Mouse (Mus musculus) heart, embryonic 12.5 days (tissue): ENCODE data around the gene Hsph1. TPM values are rescaled to one million over a fixed set of nuclear protein-coding genes. Genes with fewer than 3 reads are reported as not detected.
A peak's percentile ranks its signal among the peaks of the same experiment; 100 is the strongest.

Experiments
- ATAC-seq: fragments of 200-750 bp; cut with Nextera tagmentation; 2 replicates; pipeline ENCODE4 v1.8.0; 2017; ENCODE audit warnings: moderate TSS enrichment, moderate library complexity; ENCODE audit not compliant: insufficient number of reproducible peaks, low FRiP score
- H3K27ac ChIP-seq: fragments of 300-500 bp; sonication (generic); 2 replicates; pipeline ENCODE4 v1.5.1; 2016; ENCODE audit warnings: mild to moderate bottlenecking, moderate library complexity; ENCODE audit not compliant: poor library complexity, severe bottlenecking
- H3K27me3 ChIP-seq: fragments of 300-500 bp; sonication (generic); replicated peaks from 2 replicates; pipeline ENCODE4 v1.6.1; 2016; ENCODE audit warnings: mild to moderate bottlenecking, moderate library complexity
- H3K36me3 ChIP-seq: fragments of 300-500 bp; sonication (generic); 2 replicates; pipeline ENCODE4 v1.6.1; 2016; ENCODE audit warnings: mild to moderate bottlenecking, moderate library complexity
- H3K4me1 ChIP-seq: fragments of 300-500 bp; sonication (generic); replicated peaks from 2 replicates; pipeline ENCODE4 v1.6.1; 2016; ENCODE audit warnings: mild to moderate bottlenecking
- H3K4me2 ChIP-seq: fragments of 300-500 bp; sonication (generic); 2 replicates; pipeline ENCODE4 v1.6.1; 2016; ENCODE audit warnings: mild to moderate bottlenecking, moderate library complexity
- H3K4me3 ChIP-seq: fragments of 300-500 bp; sonication (generic); 2 replicates; pipeline ENCODE4 v1.5.1; 2016; ENCODE audit warnings: mild to moderate bottlenecking
- H3K9ac ChIP-seq: fragments of 300-500 bp; sonication (generic); 2 replicates; pipeline ENCODE4 v1.6.1; 2016; ENCODE audit warnings: mild to moderate bottlenecking, moderate library complexity
- H3K9me3 ChIP-seq: fragments of 300-500 bp; sonication (generic); replicated peaks from 2 replicates; pipeline ENCODE4 v1.6.1; 2016; ENCODE audit warnings: mild to moderate bottlenecking, moderate library complexity
- WGBS: fragments of 180-500 bp; shearing (Covaris S2); methylation state at CpG from one replicate; pipeline ENCODE4 v1.1.7; 2016; 5-methylcytosine and 5-hydroxymethylcytosine counted together
- polyA plus RNA-seq: library from polyadenylated mRNA; unstranded; fragments of >200 nt; fragmentation: Nextera tagmentation; extraction: Ambion mirVana; gene quantifications from 2 replicates; pipeline ENCODE4 v1.2.1, GENCODE M21; 2016

The Hsph1 gene
- 42.4 and 43.6 TPM in 2 replicates for polyA plus RNA-seq

- peak within 1 kb of the TSS; percentile 81 for H3K4me3 ChIP-seq
- H3K36me3 ChIP-seq = peaks cover 20% of the 10 kb centered on the region
- peak within 1 kb of the TSS; percentile 93 for H3K4me2 ChIP-seq
- peak; percentile 99 for ATAC-seq
- no peaks in the 10 kb centered on the region for H3K27me3 ChIP-seq
- 0% methylated on average over 60 of the region's 60 CpGs for WGBS
- peak within 1 kb of the TSS; percentile 89 for H3K9ac ChIP-seq
- no peaks in the 10 kb centered on the region for H3K9me3 ChIP-seq
- H3K4me1 ChIP-seq = peaks cover 13% of the 10 kb centered on the region
- peak within 1 kb of the TSS; percentile 86 for H3K27ac ChIP-seq
Measured at GRCm38 (mm10) chr5:149636075-149636920, at the start of gene Hsph1. Gene Hsph1, minus strand, starts transcription at chr5:149636376.

- 69% methylated on average over 5 of the region's 5 CpGs for WGBS
- Histone ChIP-seq H3K4me3 (no peak overlapping the region), H3K27ac (no peak overlapping the region), H3K9me3 (no peaks in the 10 kb centered on the region), H3K9ac (no peak overlapping the region), H3K36me3 (no peaks in the 10 kb centered on the region), H3K4me1 (peaks cover 9% of the 10 kb centered on the region), H3K27me3 (no peaks in the 10 kb centered on the region; the same call in 1 of the 2 replicates), H3K4me2 (no peak overlapping the region)
- ATAC-seq = no peak
Measured at GRCm38 (mm10) chr5:149680946-149681345, 44.8 kb upstream of the Hsph1 start.

- H3K9ac ChIP-seq = no peak overlapping the region
- no peaks in the 10 kb centered on the region; the same call in 1 of the 2 replicates for H3K27me3 ChIP-seq
- peaks cover 9% of the 10 kb centered on the region for H3K4me1 ChIP-seq
- ATAC-seq = no peak
- no peak overlapping the region for H3K4me2 ChIP-seq
- no peaks in the 10 kb centered on the region for H3K36me3 ChIP-seq
- no peak overlapping the region for H3K4me3 ChIP-seq
- H3K27ac ChIP-seq = no peak overlapping the region
- WGBS = 71% methylated on average over 7 of the region's 7 CpGs
- H3K9me3 ChIP-seq = no peaks in the 10 kb centered on the region
Measured at GRCm38 (mm10) chr5:149679886-149680285, 43.7 kb upstream of the Hsph1 start.

- WGBS = 11% methylated on average over 12 of the region's 12 CpGs
Measured at GRCm38 (mm10) chr5:149679362-149679761, 43.2 kb upstream of the Hsph1 start.

DNA sequence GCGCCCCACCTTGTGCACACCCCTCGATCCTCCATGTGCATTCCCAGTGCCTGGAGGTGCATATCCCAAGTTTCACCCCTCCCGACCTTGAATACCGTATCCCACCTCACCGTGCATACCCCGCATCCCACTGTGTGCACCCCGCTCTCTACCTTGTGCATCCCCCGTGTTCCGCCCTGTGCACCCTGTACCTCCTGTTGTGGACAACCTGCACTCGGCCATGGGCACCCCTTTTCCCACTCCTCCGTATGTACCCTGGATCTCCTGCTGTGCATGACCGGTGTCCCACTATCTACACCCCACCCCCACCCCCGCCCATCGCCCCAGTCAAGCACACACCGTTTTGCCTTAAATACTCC lies 42.8 kb upstream of the Hsph1 start:
- no peaks in the 10 kb centered on the region; the same call in 1 of the 2 replicates for H3K27me3 ChIP-seq
- no peak overlapping the region for H3K27ac ChIP-seq
- no peaks in the 10 kb centered on the region for H3K36me3 ChIP-seq
- ATAC-seq = 0 out of 2 replicates have a peak, but pooled peaks have one; percentile 3
- peak overlapping the region; percentile 85 for H3K4me3 ChIP-seq
- WGBS = 2% methylated on average over 15 of the region's 15 CpGs
- no peaks in the 10 kb centered on the region for H3K9me3 ChIP-seq
- peak overlapping the region; percentile 94 for H3K4me2 ChIP-seq
- peaks cover 9% of the 10 kb centered on the region for H3K4me1 ChIP-seq
- H3K9ac ChIP-seq = peak overlapping the region; percentile 94

More at GRCm38 (mm10) chr5:149679362-149679761, 43.2 kb upstream of the Hsph1 start:
- no peak overlapping the region for H3K27ac ChIP-seq
- H3K4me2 ChIP-seq = peak overlapping the region; percentile 94
- no peaks in the 10 kb centered on the region for H3K9me3 ChIP-seq
- H3K36me3 ChIP-seq = no peaks in the 10 kb centered on the region
- peak overlapping the region; percentile 94 for H3K9ac ChIP-seq
- H3K4me3 ChIP-seq = peak overlapping the region; percentile 85
- peaks cover 9% of the 10 kb centered on the region for H3K4me1 ChIP-seq
- H3K27me3 ChIP-seq = no peaks in the 10 kb centered on the region; the same call in 1 of the 2 replicates
- ATAC-seq = no peak

GRCm38 (mm10) chr5:149678100-149678989 lies 42.2 kb upstream of the Hsph1 start, which contains the start of gene B3glct:
Gene B3glct, plus strand, starts transcription at chr5:149678230.
- H3K27me3 ChIP-seq = no peaks in the 10 kb centered on the region; the same call in 1 of the 2 replicates
- WGBS = under 1% methylated on average over 101 of the region's 106 CpGs
- no peaks in the 10 kb centered on the region for H3K36me3 ChIP-seq
- H3K4me2 ChIP-seq = peak within 1 kb of the TSS; percentile 94
- H3K9ac ChIP-seq = peak within 1 kb of the TSS; percentile 94
- H3K4me3 ChIP-seq = peak within 1 kb of the TSS; percentile 85
- peaks cover 9% of the 10 kb centered on the region for H3K4me1 ChIP-seq
- H3K27ac ChIP-seq = peak within 1 kb of the TSS; percentile 68
- ATAC-seq = peak; percentile 98
- no peaks in the 10 kb centered on the region for H3K9me3 ChIP-seq

DNA sequence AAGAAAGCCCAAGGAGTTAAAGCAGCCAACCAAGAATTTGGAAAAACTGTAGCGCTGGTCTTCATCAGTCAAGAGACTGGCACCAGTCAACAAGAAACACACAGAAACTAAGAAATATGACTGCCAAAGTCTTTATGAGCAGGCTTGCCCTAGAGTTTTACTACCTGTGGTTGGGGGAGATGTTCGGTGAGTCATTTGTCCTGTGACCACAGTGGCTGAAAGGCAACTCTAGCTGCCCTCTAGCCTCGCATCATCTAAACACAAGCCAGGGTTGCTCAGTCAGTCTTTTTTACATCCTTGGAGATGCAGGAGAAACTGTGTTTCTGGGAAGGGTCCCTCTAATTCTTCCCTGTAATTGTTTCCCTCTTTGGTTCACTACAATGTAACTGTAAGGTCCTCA lies 41.0 kb upstream of the Hsph1 start:
- Histone ChIP-seq H3K9me3 (no peaks in the 10 kb centered on the region), H3K4me3 (no peak overlapping the region), H3K27ac (no peak overlapping the region), H3K4me1 (peaks cover 9% of the 10 kb centered on the region), H3K9ac (no peak overlapping the region), H3K36me3 (no peaks in the 10 kb centered on the region), H3K4me2 (no peak overlapping the region), H3K27me3 (no peaks in the 10 kb centered on the region; the same call in 1 of the 2 replicates)
- ATAC-seq = no peak
- WGBS = 95% methylated on average over 3 of the region's 3 CpGs

DNA sequence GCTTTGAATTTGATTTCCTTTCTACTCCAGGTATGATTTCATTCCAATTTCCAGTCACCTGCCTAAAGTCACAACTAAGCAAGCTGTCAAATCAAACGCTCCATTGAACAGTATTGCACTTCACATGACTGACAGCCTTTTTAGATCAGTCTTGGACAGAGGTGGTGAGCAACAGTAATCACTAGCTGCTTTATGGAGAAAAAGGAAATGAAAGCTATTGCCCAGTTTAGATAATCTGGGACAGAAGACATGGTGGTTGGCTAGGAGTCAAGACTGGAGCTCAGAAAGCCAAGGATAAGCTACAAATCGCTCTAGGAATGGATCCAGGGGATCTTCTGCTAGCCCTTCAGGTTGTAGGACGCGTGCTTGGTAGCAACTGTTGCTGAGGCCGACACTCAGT lies 27.2 kb upstream of the Hsph1 start:
- Histone ChIP-seq H3K4me2 (0 out of 2 replicates have a peak overlapping the region, but pooled peaks have one; percentile 13), H3K4me3 (no peak overlapping the region), H3K27ac (no peak overlapping the region), H3K9ac (no peak overlapping the region), H3K4me1 (no peaks in the 10 kb centered on the region), H3K36me3 (no peaks in the 10 kb centered on the region), H3K9me3 (peaks cover 3% of the 10 kb centered on the region), H3K27me3 (no peaks in the 10 kb centered on the region)
- 67% methylated on average over 5 of the region's 5 CpGs for WGBS
- no peak for ATAC-seq

DNA sequence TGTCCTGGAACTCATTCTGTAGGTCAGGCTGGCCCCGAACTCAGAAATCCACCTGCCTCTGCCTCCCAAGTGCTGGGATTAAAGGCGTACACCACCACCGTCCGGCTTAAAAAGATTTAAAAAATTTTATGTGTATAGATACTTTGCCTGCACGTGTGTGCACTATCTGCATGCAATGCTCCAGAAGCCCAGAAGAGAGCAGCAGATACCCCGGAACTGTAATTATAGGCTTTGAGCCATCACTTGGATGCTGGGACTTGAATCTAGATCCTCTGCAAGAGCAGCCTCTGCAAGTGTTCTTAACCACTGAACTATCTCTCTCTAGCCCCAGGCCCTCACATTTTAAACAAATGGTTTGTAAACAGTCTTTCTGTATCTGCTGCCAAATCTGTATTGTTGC lies 26.8 kb upstream of the Hsph1 start:
- no peak overlapping the region for H3K4me3 ChIP-seq
- no peak overlapping the region for H3K4me2 ChIP-seq
- H3K36me3 ChIP-seq = no peaks in the 10 kb centered on the region
- H3K27ac ChIP-seq = no peak overlapping the region
- no peak overlapping the region for H3K9ac ChIP-seq
- H3K9me3 ChIP-seq = peaks cover 3% of the 10 kb centered on the region
- no peaks in the 10 kb centered on the region for H3K4me1 ChIP-seq
- H3K27me3 ChIP-seq = no peaks in the 10 kb centered on the region
- no peak for ATAC-seq
- WGBS = 88% methylated on average over 6 of the region's 6 CpGs

GRCm38 (mm10) chr5:149661428-149661827 lies 25.3 kb upstream of the Hsph1 start:
- Histone ChIP-seq H3K27ac (no peak overlapping the region), H3K9me3 (peaks cover 3% of the 10 kb centered on the region), H3K4me3 (no peak overlapping the region), H3K4me1 (no peaks in the 10 kb centered on the region), H3K4me2 (no peak overlapping the region), H3K9ac (no peak overlapping the region), H3K27me3 (no peaks in the 10 kb centered on the region), H3K36me3 (no peaks in the 10 kb centered on the region)
- WGBS = 83% methylated on average over 6 of the region's 6 CpGs
- no peak for ATAC-seq

GRCm38 (mm10) chr5:149659414-149659780 lies 23.2 kb upstream of the Hsph1 start:
- ATAC-seq = no peak
- Histone ChIP-seq H3K4me3 (no peak overlapping the region), H3K9me3 (peaks cover 3% of the 10 kb centered on the region), H3K9ac (no peak overlapping the region), H3K4me2 (no peak overlapping the region), H3K4me1 (no peaks in the 10 kb centered on the region), H3K27me3 (no peaks in the 10 kb centered on the region), H3K27ac (no peak overlapping the region), H3K36me3 (no peaks in the 10 kb centered on the region)
- 43% methylated on average over 9 of the region's 9 CpGs for WGBS
